Mouse (Mus musculus) intestine, embryonic 15.5 days (tissue): ENCODE data around the gene Sh3bgr. TPM values are rescaled to one million over a fixed set of nuclear protein-coding genes. Genes with fewer than 3 reads are reported as not detected.

Experiments used
- ATAC-seq: fragments of 200-750 bp; cut with Nextera tagmentation; 2 replicates; pipeline ENCODE4 v1.8.0; 2017; ENCODE audit warnings: moderate TSS enrichment, moderate library complexity
- H3K27ac ChIP-seq: fragments of 300-500 bp; sonication (generic); 2 replicates; pipeline ENCODE4 v1.5.1; 2015; ENCODE audit warnings: mild to moderate bottlenecking, inconsistent platforms
- H3K27me3 ChIP-seq: fragments of 300-500 bp; sonication (generic); replicated peaks from 2 replicates; pipeline ENCODE4 v1.6.1; 2015; ENCODE audit warnings: inconsistent platforms
- H3K36me3 ChIP-seq: fragments of 300-500 bp; sonication (generic); 2 replicates; pipeline ENCODE4 v1.6.1; 2015; ENCODE audit warnings: inconsistent platforms
- H3K4me1 ChIP-seq: fragments of 300-500 bp; sonication (generic); replicated peaks from 2 replicates; pipeline ENCODE4 v1.6.1; 2015; ENCODE audit warnings: inconsistent platforms
- H3K4me2 ChIP-seq: fragments of 300-500 bp; sonication (generic); replicated peaks from 2 replicates; pipeline ENCODE4 v1.6.1; 2015; ENCODE audit warnings: mild to moderate bottlenecking, inconsistent platforms
- H3K4me3 ChIP-seq: fragments of 300-500 bp; sonication (generic); replicated peaks from 2 replicates; pipeline ENCODE4 v1.5.1; 2015; ENCODE audit warnings: inconsistent platforms
- H3K9ac ChIP-seq: fragments of 300-500 bp; sonication (generic); 2 replicates; pipeline ENCODE4 v1.6.1; 2015; ENCODE audit warnings: inconsistent platforms
- H3K9me3 ChIP-seq: fragments of 300-500 bp; sonication (generic); 2 replicates; pipeline ENCODE4 v1.6.1; 2016; ENCODE audit warnings: inconsistent platforms
- WGBS: fragments of 180-500 bp; shearing (Covaris S2); methylation state at CpG from one replicate; pipeline ENCODE4 v1.1.7; 2015; 5-methylcytosine and 5-hydroxymethylcytosine counted together
- polyA plus RNA-seq: library from polyadenylated mRNA; unstranded; fragments of >200 nt; fragmentation: Nextera tagmentation; extraction: Ambion mirVana; gene quantifications from 2 replicates; pipeline ENCODE4 v1.2.1, GENCODE M21; 2015

The Sh3bgr gene
- polyA plus RNA-seq, 1 experiment from 2014 or later: 28.2 TPM

DNA sequence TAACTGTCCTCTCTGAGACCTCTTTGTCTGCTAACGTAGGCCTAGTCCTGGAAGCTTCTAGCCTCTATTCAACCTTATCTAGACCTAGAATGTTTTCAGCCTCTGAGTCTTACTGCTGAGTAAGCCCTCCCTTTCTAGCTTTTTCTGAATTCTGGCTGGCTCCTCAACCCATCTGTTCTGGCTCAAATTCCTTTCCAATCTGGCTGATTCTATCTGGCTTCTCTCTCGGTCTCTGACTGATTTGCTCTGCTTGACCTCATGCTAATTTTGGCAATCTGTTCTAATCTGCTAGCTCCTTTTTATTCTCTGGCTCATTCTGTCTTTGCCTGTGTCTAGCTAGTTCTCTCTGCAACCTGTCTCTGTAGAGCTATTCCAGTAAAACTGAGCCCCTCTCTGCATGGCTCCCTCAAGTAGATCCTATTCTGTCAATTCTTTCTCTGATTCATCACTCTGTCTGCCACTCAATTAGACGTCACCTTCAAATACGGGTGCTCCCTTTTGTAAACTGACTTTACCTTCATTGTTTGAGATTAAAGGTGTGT lies 34.5 kb upstream of the Sh3bgr start:
- ATAC-seq: no peak
- no peak overlapping the region for H3K4me3 ChIP-seq
- WGBS: 71% methylated on average over 4 of the region's 4 CpGs
- H3K36me3 ChIP-seq: no peaks in the 10 kb centered on the region
- H3K9me3 ChIP-seq: no peaks in the 10 kb centered on the region
- H3K27me3 ChIP-seq: no peaks in the 10 kb centered on the region
- H3K9ac ChIP-seq: no peak overlapping the region
- no peak overlapping the region for H3K4me2 ChIP-seq
- H3K4me1 ChIP-seq: no peaks in the 10 kb centered on the region
- no peak overlapping the region for H3K27ac ChIP-seq

DNA sequence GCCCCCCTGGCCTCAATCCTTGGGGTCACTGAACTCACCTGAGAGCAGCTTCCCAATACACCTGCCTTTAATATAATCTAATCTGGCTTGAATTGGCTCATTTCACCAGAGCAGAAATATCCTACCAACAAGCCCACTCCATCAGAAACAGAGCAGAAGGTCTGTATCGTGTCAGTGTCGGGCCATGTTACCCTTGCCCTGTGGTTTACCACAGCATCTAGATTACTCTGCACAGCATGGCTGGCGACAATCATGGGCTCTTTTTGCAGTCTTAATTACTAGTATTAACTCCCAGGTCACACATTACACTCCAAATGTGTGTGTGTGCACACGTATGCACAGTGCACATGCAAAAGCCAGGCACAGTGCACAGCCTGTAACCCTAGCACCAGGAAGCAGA lies 31.4 kb upstream of the Sh3bgr start:
- whole genome bisulfite sequencing: 92% methylated on average over 4 of the region's 4 CpGs
- no peak overlapping the region for H3K4me2 ChIP-seq
- H3K36me3 ChIP-seq: no peaks in the 10 kb centered on the region
- no peaks in the 10 kb centered on the region for H3K9me3 ChIP-seq
- no peak overlapping the region for H3K9ac ChIP-seq
- no peak overlapping the region for H3K27ac ChIP-seq
- no peak for ATAC-seq
- H3K4me3 ChIP-seq: no peak overlapping the region
- no peaks in the 10 kb centered on the region for H3K27me3 ChIP-seq
- no peaks in the 10 kb centered on the region for H3K4me1 ChIP-seq

- ATAC-seq: no peak
- H3K36me3 ChIP-seq: no peaks in the 10 kb centered on the region
- H3K27me3 ChIP-seq: no peaks in the 10 kb centered on the region
- no peak overlapping the region for H3K4me2 ChIP-seq
- H3K27ac ChIP-seq: no peak overlapping the region
- H3K9me3 ChIP-seq: no peaks in the 10 kb centered on the region
- no peak overlapping the region for H3K4me3 ChIP-seq
- no peak overlapping the region for H3K9ac ChIP-seq
- 0 out of 2 replicates have a peak, but pooled peaks cover 2% of the 10 kb centered on the region for H3K4me1 ChIP-seq
- 53% methylated on average over 8 of the region's 8 CpGs for WGBS
These were observed 26.6 kb upstream of the Sh3bgr start for GRCm38 (mm10) chr16:96173648-96174047.

DNA sequence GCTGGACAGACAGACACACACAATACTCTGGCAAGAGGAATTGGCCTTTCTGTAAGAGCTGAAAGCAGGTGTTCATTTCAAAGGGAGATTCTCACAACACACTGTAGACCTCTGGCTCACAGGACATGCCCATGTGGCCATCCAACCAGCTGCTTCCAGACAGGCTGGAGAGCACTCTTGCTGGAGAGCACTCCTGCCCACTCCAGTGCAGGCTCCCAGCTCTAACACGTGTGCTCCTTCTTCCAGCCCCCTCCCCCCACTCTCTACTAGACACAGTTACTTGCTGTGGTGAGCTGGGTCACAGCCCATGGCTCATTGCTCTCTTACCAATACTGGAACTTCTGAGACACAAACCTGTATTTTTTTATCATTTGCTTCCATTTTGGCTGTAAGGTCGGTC lies 24.9 kb upstream of the Sh3bgr start:
- no peak overlapping the region for H3K27ac ChIP-seq
- WGBS: 44% methylated on average over 2 of the region's 2 CpGs

GRCm38 (mm10) chr16:96179156-96179555 lies 21.1 kb upstream of the Sh3bgr start:
- H3K36me3 ChIP-seq: no peaks in the 10 kb centered on the region
- H3K4me3 ChIP-seq: no peak overlapping the region
- H3K27ac ChIP-seq: no peak overlapping the region

More for the DNA sequence above, 24.9 kb upstream of the Sh3bgr start:
- Histone ChIP-seq H3K4me3 (no peak overlapping the region), H3K4me2 (no peak overlapping the region), H3K36me3 (no peaks in the 10 kb centered on the region), H3K27me3 (no peaks in the 10 kb centered on the region), H3K9ac (no peak overlapping the region), H3K9me3 (no peaks in the 10 kb centered on the region), H3K4me1 (0 out of 2 replicates have a peak, but pooled peaks cover 2% of the 10 kb centered on the region)
- ATAC-seq: no peak

GRCm38 (mm10) chr16:96187619-96188018 lies 12.6 kb upstream of the Sh3bgr start:
- no peak overlapping the region for H3K27ac ChIP-seq
- H3K36me3 ChIP-seq: no peaks in the 10 kb centered on the region
- no peak for ATAC-seq
- no peaks in the 10 kb centered on the region for H3K9me3 ChIP-seq
- WGBS: 88% methylated on average over 5 of the region's 5 CpGs
- H3K9ac ChIP-seq: no peak overlapping the region
- no peaks in the 10 kb centered on the region for H3K4me1 ChIP-seq
- no peak overlapping the region for H3K4me2 ChIP-seq
- H3K27me3 ChIP-seq: no peaks in the 10 kb centered on the region
- no peak overlapping the region for H3K4me3 ChIP-seq

More at GRCm38 (mm10) chr16:96179156-96179555, 21.1 kb upstream of the Sh3bgr start:
- Histone ChIP-seq H3K9me3 (no peaks in the 10 kb centered on the region), H3K27me3 (no peaks in the 10 kb centered on the region), H3K9ac (no peak overlapping the region), H3K4me2 (no peak overlapping the region), H3K4me1 (0 out of 2 replicates have a peak, but pooled peaks cover 2% of the 10 kb centered on the region)
- ATAC-seq: no peak

- under 1% methylated on average over 77 of the region's 77 CpGs for WGBS
These were observed 8.4 kb upstream of the Sh3bgr start, which contains the start of gene Lca5l for GRCm38 (mm10) chr16:96191531-96192506. Gene Lca5l, minus strand, starts transcription at chr16:96192271.

DNA sequence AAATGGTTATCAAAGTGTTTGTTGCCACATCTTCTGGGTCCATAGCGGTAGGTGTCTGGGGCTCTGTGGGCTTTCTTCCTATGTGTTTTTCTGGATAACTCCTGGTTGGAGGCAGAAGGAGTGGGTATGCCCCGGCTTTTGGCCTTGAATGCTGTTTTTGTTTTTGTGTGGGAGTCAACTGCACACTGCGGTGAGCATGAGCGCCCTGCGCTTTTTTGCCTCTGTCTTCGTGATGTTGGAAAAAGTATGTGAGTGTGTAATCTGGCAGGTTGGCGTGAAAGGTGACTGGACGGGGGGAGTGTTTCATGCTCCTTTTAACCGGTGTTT lies 415 bp downstream of the Sh3bgr start:
- H3K9ac ChIP-seq: peak overlapping the region; percentile 32; the same call in 1 of the 2 replicates
- peak overlapping the region; percentile 30 for H3K4me3 ChIP-seq
- H3K27ac ChIP-seq: peak overlapping the region; percentile 62
- H3K36me3 ChIP-seq: no peaks in the 10 kb centered on the region
- no peaks in the 10 kb centered on the region for H3K9me3 ChIP-seq
- H3K4me2 ChIP-seq: peak overlapping the region; percentile 73
- peaks cover 12% of the 10 kb centered on the region for H3K4me1 ChIP-seq
- no peak for ATAC-seq
- 30% methylated on average over 9 of the region's 9 CpGs for WGBS
- H3K27me3 ChIP-seq: no peaks in the 10 kb centered on the region

More at GRCm38 (mm10) chr16:96191531-96192506, 8.4 kb upstream of the Sh3bgr start, which contains the start of gene Lca5l:
- Histone ChIP-seq H3K4me1 (no peaks in the 10 kb centered on the region), H3K9ac (peak within 1 kb of the TSS; percentile 71), H3K27ac (peak within 1 kb of the TSS; percentile 68), H3K36me3 (no peaks in the 10 kb centered on the region), H3K27me3 (no peaks in the 10 kb centered on the region), H3K9me3 (no peaks in the 10 kb centered on the region), H3K4me2 (peak within 1 kb of the TSS; percentile 92), H3K4me3 (peak within 1 kb of the TSS; percentile 83)
- peak; percentile 99 for ATAC-seq

DNA sequence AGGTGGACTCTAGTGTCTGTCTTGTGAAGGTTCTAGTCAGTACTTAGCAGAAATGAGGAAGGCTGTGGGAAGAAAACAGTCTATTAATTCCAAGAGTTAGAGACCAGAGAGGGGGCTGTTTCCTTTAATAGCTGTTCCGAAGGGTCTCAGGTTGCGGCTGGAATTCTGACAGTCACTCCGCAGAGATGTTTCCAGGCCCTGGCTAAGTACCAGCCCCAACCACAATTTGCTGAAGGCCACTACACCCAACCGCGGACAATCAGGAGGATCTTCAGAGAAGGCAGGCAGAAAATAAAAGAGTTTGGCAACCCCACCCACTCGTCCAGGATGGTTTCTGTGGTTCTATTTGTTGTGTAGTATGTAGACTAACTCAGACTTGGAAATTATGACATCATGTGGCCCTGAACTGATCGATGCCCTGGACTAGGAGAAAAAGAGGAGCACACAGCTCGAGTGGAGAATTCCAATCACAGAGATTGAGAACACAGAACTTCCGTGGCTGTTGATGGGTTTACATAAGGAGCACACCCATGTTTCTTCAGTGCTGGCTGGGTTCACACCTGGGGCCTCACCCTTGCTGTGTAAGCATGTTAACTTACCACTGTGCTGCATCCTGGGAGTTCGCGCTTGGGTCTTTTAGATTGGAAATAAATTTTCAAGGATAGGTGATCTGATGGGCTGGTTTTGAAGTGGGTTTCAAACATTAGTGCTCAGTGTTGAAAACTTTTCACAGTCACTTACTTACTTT lies 1.4 kb downstream of the Sh3bgr start:
- Histone ChIP-seq H3K27me3 (no peaks in the 10 kb centered on the region), H3K4me3 (no peak overlapping the region), H3K36me3 (no peaks in the 10 kb centered on the region), H3K9ac (no peak overlapping the region), H3K9me3 (no peaks in the 10 kb centered on the region), H3K4me2 (peak overlapping the region; percentile 26; the same call in 1 of the 2 replicates), H3K27ac (0 out of 2 replicates have a peak overlapping the region, but pooled peaks have one; percentile 6), H3K4me1 (peaks cover 12% of the 10 kb centered on the region)
- ATAC-seq: no peak
- 58% methylated on average over 11 of the region's 11 CpGs for WGBS

DNA sequence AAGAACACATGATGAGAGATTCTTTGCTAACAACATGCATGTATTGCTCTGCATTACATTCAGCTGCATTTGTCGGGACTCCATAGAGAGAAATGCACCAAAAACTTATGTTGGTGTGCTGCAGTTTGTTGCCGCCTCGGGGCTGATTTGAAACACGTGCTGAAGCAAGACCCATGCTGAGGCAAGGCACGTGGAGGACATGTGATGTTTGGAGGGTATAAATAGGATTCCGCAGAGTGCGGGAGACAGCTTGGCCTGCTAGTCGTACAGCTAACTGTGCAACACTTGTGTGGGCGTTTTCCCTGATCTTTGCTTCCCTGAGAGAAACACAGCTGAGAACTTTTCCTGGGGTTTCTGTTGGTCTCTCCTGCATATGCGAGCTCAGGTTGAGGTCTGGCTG lies 9.5 kb downstream of the Sh3bgr start:
- Histone ChIP-seq H3K4me2 (no peak overlapping the region), H3K4me1 (peaks cover 6% of the 10 kb centered on the region; the same call in 1 of the 2 replicates), H3K9me3 (no peaks in the 10 kb centered on the region), H3K27me3 (no peaks in the 10 kb centered on the region), H3K27ac (0 out of 2 replicates have a peak overlapping the region, but pooled peaks have one; percentile 19), H3K9ac (no peak overlapping the region), H3K4me3 (no peak overlapping the region), H3K36me3 (no peaks in the 10 kb centered on the region)
- no peak for ATAC-seq
- 83% methylated on average over 10 of the region's 10 CpGs for WGBS

DNA sequence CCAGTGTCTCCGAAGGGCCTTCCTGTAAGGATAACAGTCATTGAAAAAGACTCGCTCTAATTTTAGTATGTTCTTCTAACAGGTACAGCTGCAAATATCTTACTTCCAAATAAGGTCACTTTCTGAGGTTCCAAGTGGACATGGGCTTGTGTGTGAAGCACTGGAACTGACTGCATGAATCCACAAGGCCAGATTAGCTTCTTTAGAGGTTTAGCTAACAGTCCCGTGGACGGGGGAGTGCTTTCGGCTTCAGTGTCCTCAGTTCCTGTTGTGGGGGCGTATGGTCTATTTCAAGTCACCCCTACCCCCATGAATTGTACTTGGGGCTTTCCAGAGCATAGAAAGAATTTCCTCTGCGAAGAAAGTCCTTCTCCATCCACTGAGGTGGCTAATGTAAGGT lies 10.6 kb downstream of the Sh3bgr start:
- no peak for ATAC-seq
- H3K27ac ChIP-seq: peak overlapping the region; percentile 23; the same call in 1 of the 2 replicates

GRCm38 (mm10) chr16:96213027-96213426 lies 12.8 kb downstream of the Sh3bgr start:
- Histone ChIP-seq H3K4me3 (no peak overlapping the region), H3K9me3 (no peaks in the 10 kb centered on the region), H3K36me3 (no peaks in the 10 kb centered on the region), H3K4me2 (no peak overlapping the region), H3K4me1 (peaks cover 6% of the 10 kb centered on the region; the same call in 1 of the 2 replicates), H3K27ac (no peak overlapping the region), H3K9ac (no peak overlapping the region), H3K27me3 (no peaks in the 10 kb centered on the region)
- 95% methylated on average over 4 of the region's 4 CpGs for WGBS
- ATAC-seq: no peak

More for the DNA sequence above, 10.6 kb downstream of the Sh3bgr start:
- WGBS: 66% methylated on average over 7 of the region's 7 CpGs
- Histone ChIP-seq H3K4me1 (peaks cover 6% of the 10 kb centered on the region; the same call in 1 of the 2 replicates), H3K27me3 (no peaks in the 10 kb centered on the region), H3K9ac (no peak overlapping the region), H3K4me3 (no peak overlapping the region), H3K9me3 (no peaks in the 10 kb centered on the region), H3K4me2 (no peak overlapping the region), H3K36me3 (no peaks in the 10 kb centered on the region)
